Mouse (Mus musculus) G1E (cell line): Measurements from ENCODE around the gene Wipi1. TPM values are rescaled to one million over a fixed set of nuclear protein-coding genes. Genes with fewer than 3 reads are reported as not detected.

Experiments used
- ATAC-seq: 2 replicates; pipeline ENCODE4 v1.8.0; 2016; ENCODE audit warnings: mild to moderate bottlenecking; ENCODE audit not compliant: insufficient number of reproducible peaks, poor library complexity, low FRiP score, severe bottlenecking; ENCODE audit errors: extremely low read depth
- DNase-seq: peaks from one replicate; pipeline ENCODE4 v3.0.0; 2012; ENCODE audit warnings: low spot score
- H3K27me3 ChIP-seq: 2 replicates; pipeline ENCODE4 v1.6.1; 2012; ENCODE audit warnings: mild to moderate bottlenecking, low read length, inconsistent platforms; ENCODE audit not compliant: insufficient read depth
- H3K36me3 ChIP-seq: replicated peaks from 2 replicates; pipeline ENCODE3; 2012; ENCODE audit warnings: mild to moderate bottlenecking, inconsistent platforms
- H3K4me1 ChIP-seq: 2 replicates; pipeline ENCODE4 v1.6.1; 2012; ENCODE audit warnings: low read depth, low read length, inconsistent platforms, mixed read lengths; ENCODE audit not compliant: insufficient read depth
- H3K4me3 ChIP-seq: 2 replicates; pipeline ENCODE4 v1.5.1; 2012; ENCODE audit warnings: low read depth, mild to moderate bottlenecking, inconsistent platforms, low read length, moderate library complexity, mixed read lengths
- H3K9me3 ChIP-seq: replicated peaks from 2 replicates; pipeline ENCODE4 v1.6.1; 2012; ENCODE audit warnings: inconsistent platforms
- CTCF ChIP-seq: IDR thresholded peaks from 2 replicates; pipeline ENCODE4 v1.5.1; 2012; ENCODE audit warnings: low read depth, low read length, inconsistent platforms, mixed read lengths
- GATA1 ChIP-seq: IDR thresholded peaks from 2 replicates; pipeline ENCODE4 v1.6.1; 2012; ENCODE audit warnings: borderline replicate concordance, low read length, inconsistent platforms, mixed read lengths
- GATA2 ChIP-seq: IDR thresholded peaks from 2 replicates; pipeline ENCODE4 v1.6.1; 2012; ENCODE audit warnings: low read depth, low read length, inconsistent platforms, borderline replicate concordance
- POLR2AphosphoS5 ChIP-seq: IDR thresholded peaks from 2 replicates; pipeline ENCODE4 v1.6.1; 2012; ENCODE audit warnings: low read depth, low read length, inconsistent platforms; ENCODE audit not compliant: insufficient replicate concordance
- TAL1 ChIP-seq: conservative IDR thresholded peaks from 2 replicates; pipeline ENCODE4 v1.6.1; 2012; ENCODE audit warnings: low read depth, low read length, inconsistent platforms, mixed read lengths
- polyA plus RNA-seq: library from polyadenylated mRNA; stranded (reverse); fragments of >175 nt; gene quantifications from 2 replicates; pipeline ENCODE4 v1.2.3, GENCODE M21; 2012
- total RNA-seq, 2 experiments: library from RNA; stranded (forward) in 1 of 2; stranded (reverse) in 1 of 2; fragments of 200-1000 nt in 1 of 2; fragments of >200 nt in 1 of 2; fragmentation: Nextera tagmentation in 1 of 2; gene quantifications; 2 replicates each; pipeline ENCODE4 v1.2.3; 2014 to 2017

Gene Wipi1
- total and polyA plus RNA-seq, 3 experiments, result 5.0 to 15.0 (median 12.6) TPM

GRCm38 (mm10) chr11:109635871-109636395 lies 24.2 kb upstream of the Wipi1 start:
- H3K27me3 ChIP-seq, result no peaks in the 10 kb centered on the region; the same call in 1 of the 2 replicates
- no peak for ATAC-seq
- no peaks in the 10 kb centered on the region for H3K9me3 ChIP-seq
- H3K36me3 ChIP-seq, result no peaks in the 10 kb centered on the region
- H3K4me3 ChIP-seq, result no peak overlapping the region
- DNase-seq, result no peak
- H3K4me1 ChIP-seq, result no peaks in the 10 kb centered on the region
- no peak for TF ChIP-seq POLR2AphosphoS5
- no peak for TF ChIP-seq TAL1
- TF ChIP-seq GATA2, result no peak
- TF ChIP-seq GATA1, result no peak
- TF ChIP-seq CTCF, result no peak

GRCm38 (mm10) chr11:109634928-109635327 lies 23.2 kb upstream of the Wipi1 start:
- no peak for ATAC-seq
- Histone ChIP-seq H3K9me3 (no peaks in the 10 kb centered on the region), H3K36me3 (no peaks in the 10 kb centered on the region), H3K27me3 (no peaks in the 10 kb centered on the region), H3K4me1 (no peaks in the 10 kb centered on the region), H3K4me3 (no peak overlapping the region)
- DNase-seq, result no peak
- TF ChIP-seq TAL1, result no peak

GRCm38 (mm10) chr11:109629021-109629521 lies 17.3 kb upstream of the Wipi1 start:
- TF ChIP-seq POLR2AphosphoS5, result no peak
- no peak for DNase-seq
- ATAC-seq, result no peak

GRCm38 (mm10) chr11:109628099-109628498 lies 16.3 kb upstream of the Wipi1 start:
- peaks cover 16% of the 10 kb centered on the region for H3K4me1 ChIP-seq
- ATAC-seq (peak; percentile 81), DNase-seq (no peak)
- no peak for TF ChIP-seq GATA2
- no peaks in the 10 kb centered on the region for H3K36me3 ChIP-seq
- no peak overlapping the region for H3K4me3 ChIP-seq
- 0 out of 2 replicates have a peak, but pooled peaks cover 2% of the 10 kb centered on the region for H3K9me3 ChIP-seq
- H3K27me3 ChIP-seq, result no peaks in the 10 kb centered on the region; the same call in 1 of the 2 replicates

More at GRCm38 (mm10) chr11:109629021-109629521, 17.3 kb upstream of the Wipi1 start:
- peaks cover 16% of the 10 kb centered on the region for H3K4me1 ChIP-seq
- H3K9me3 ChIP-seq, result 0 out of 2 replicates have a peak, but pooled peaks cover 2% of the 10 kb centered on the region
- no peaks in the 10 kb centered on the region for H3K36me3 ChIP-seq
- no peak overlapping the region for H3K4me3 ChIP-seq
- no peaks in the 10 kb centered on the region; the same call in 1 of the 2 replicates for H3K27me3 ChIP-seq

GRCm38 (mm10) chr11:109627648-109628047 lies 15.9 kb upstream of the Wipi1 start:
- TF ChIP-seq GATA1 (no peak), POLR2AphosphoS5 (no peak), CTCF (0 out of 2 replicates have a peak, but pooled peaks have one; percentile 3), GATA2 (no peak), TAL1 (no peak)
- Histone ChIP-seq H3K4me1 (peaks cover 16% of the 10 kb centered on the region), H3K27me3 (peaks cover under 1% of the 10 kb centered on the region; the same call in 1 of the 2 replicates), H3K4me3 (no peak overlapping the region), H3K9me3 (0 out of 2 replicates have a peak, but pooled peaks cover 2% of the 10 kb centered on the region), H3K36me3 (no peaks in the 10 kb centered on the region)
- DNase-seq, result no peak
- no peak for ATAC-seq

- DNase-seq, result no peak
- peaks cover 21% of the 10 kb centered on the region for H3K4me1 ChIP-seq
- peaks cover 2% of the 10 kb centered on the region; the same call in 1 of the 2 replicates for H3K27me3 ChIP-seq
- H3K4me3 ChIP-seq, result no peak overlapping the region
- no peak for TF ChIP-seq GATA2
- TF ChIP-seq GATA1, result no peak
- no peak for TF ChIP-seq POLR2AphosphoS5
- no peak for TF ChIP-seq CTCF
- TF ChIP-seq TAL1, result no peak
- no peak for ATAC-seq
- 0 out of 2 replicates have a peak, but pooled peaks cover 2% of the 10 kb centered on the region for H3K9me3 ChIP-seq
- H3K36me3 ChIP-seq, result no peaks in the 10 kb centered on the region
Measured at GRCm38 (mm10) chr11:109623238-109623637, 11.5 kb upstream of the Wipi1 start.

GRCm38 (mm10) chr11:109622518-109623037 lies 10.8 kb upstream of the Wipi1 start:
- peaks cover 2% of the 10 kb centered on the region; the same call in 1 of the 2 replicates for H3K27me3 ChIP-seq
- no peak for ATAC-seq
- TF ChIP-seq CTCF (no peak), TAL1 (no peak), GATA2 (no peak), GATA1 (no peak), POLR2AphosphoS5 (no peak)
- no peak overlapping the region for H3K4me3 ChIP-seq
- no peak for DNase-seq
- H3K36me3 ChIP-seq, result no peaks in the 10 kb centered on the region
- peaks cover 21% of the 10 kb centered on the region for H3K4me1 ChIP-seq
- 0 out of 2 replicates have a peak, but pooled peaks cover 2% of the 10 kb centered on the region for H3K9me3 ChIP-seq
